Mouse (Mus musculus): ENCODE data around the gene Kctd12.
A peak's percentile ranks its signal among the peaks of the same experiment; 100 is the strongest.

GRCm38 (mm10) chr14:102981441-102982015 lies 909 bp downstream of the Kctd12 start:
- TF ChIP-seq CTCF (IDR thresholded peaks at IDR 0.05; ENCODE audit: extremely low read depth, insufficient read depth, insufficient read length, insufficient replicate concordance) (peak; percentile 41; the same call in 1 of the 2 replicates), POLR2A (IDR thresholded peaks at IDR 0.05; ENCODE audit: low read depth, low read length) (no peak)

Data from spleen, adult 2 months (tissue).